Mouse (Mus musculus): ENCODE measurements around the gene Slc2a3.
"Not testable (repeated sequence)": the region's sequence is repeated elsewhere in the genome, so short reads cannot be mapped to it uniquely, and the experiment has no call there.

Slc2a3 gene

DNA sequence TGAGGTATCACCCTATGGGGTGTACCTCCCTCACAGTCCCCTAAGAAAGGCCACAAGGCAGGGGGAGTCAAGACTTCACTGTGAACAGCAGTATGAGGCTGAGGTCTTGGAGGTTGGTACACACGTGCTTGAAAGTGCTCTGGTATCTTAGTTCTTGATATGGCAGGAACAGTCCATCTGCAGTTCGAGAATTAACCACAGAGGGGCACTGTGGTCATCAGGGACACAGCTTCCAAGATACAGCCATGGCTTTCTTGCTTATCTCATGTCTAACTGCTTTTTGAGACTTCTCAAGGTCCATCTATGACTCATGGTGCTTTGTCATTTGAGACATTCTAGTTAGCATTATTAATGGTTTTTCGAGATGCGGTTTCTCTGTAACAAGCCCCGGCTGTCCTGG is 3.0 kb upstream of the Slc2a3 start:
- peak; percentile 81 for DNase-seq

DNA sequence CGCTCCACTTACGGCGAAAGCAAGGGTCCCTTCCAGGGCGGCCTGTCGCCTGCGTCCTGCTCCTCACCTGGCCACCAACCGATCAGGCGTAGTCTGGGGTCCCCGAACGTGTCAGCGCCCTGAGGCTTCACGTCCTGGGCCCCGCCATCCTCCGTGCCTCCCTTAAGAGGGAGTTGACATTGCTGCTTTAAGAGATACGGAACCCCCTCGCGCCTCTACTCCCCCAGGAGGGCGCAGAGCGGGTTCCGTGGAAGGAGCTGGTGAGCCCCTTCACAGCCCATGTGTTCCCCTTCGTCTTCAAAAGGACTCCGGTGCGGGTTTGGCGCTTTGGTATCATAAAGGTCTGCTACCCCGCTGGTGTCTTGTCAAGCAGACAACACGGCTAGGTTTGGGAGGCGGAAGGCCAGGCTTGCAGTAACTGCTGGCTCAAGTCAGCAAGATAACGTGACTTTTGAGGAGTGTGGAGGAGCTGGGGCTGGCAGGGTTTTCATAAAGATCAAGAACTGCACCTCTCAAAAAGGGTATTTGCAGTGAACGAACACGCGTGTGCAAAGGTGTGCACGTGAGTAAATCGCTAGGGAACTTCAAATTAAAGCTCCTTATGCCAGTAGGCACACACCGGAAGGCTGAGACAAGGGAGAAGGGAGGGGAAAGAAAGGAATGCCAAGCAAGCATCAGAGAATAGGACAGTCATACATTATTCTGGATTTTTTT is 518 bp upstream of the Slc2a3 start:
- DNase-seq = peak; percentile 42

DNA sequence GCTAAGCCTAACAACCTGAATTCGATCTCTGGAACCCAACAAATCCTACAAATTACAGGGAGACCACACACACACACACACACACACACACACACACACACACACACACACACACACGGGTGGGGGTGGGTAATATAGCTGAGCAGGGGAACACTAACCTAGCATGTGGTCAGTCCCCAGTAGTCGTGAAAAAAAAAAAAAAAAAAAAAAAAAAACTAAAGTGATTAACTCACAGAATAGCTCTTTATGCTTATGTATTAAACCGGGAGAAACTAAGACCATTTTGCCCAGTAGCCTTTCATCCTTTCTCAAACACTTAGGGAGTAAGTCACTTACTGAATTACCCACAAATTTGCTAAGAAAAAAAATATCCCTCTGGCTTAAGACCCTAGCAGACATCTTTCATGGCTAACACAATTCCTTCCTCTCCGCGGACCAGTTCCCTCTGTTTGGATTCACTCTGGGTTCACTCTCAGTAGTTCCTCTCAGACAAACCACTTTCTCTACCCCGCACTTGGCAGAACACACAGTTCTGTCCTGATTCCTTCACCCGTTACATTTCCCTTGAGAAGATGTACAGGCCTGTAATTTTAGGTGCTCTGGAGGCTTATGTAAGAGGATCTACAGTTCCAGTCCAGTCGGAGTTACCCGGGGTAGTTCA is 670 bp downstream of the Slc2a3 start:
- DNase-seq = peak; percentile 84

DNA sequence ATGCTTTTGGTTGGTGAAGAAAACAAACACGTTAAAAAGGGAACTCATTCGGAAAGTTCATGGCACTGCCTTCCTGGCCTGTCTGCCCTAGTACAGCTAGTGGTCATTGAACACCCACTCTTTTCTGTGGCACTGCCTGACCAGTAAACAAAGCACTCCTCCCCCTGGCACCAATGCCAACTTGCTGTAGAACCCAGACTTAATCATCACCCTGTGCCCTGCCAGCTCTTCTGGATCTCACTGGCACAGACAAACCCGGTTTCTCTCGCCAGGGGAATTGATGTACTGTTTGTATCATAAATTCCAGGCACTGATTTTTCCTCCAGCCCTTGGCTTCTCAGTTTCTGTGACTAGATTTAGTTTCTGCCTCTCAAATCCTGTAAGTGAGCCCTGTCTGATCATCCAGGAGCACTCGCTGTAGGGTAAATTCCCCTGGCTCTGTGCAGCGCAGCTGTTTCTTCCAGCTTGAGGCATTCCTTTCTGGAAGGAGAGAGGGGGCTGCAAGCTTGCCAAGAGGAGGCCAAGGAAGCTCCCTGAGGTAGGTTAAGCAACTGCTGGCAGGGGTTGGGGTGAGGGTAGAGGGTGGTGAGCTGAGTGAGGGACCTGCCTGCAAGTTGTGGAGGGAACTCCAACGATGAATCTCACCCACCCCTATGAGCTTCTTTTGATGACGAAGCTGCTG is 6.0 kb downstream of the Slc2a3 start:
- DNase-seq = peak; percentile 32

DNA sequence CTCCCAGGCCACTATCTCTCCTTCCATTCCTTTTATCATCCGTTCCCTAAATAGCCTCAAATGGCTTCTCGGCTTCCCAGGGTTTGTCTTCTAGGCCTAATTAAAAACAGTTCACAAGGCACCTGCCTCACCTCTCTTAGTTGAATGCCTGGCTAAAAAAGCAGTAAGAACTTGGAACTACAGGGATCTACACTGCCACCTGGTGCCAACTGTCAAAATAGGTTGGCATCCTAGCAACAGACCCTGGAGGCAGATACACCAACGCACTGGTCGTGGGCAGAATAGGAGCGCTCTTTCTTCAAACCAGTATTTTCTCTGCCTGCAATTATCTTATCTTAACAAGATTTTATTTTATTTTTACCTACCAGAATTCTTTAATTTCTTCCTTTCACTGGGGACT is 15.2 kb downstream of the Slc2a3 start:
- DNase-seq = peak; percentile 84

DNA sequence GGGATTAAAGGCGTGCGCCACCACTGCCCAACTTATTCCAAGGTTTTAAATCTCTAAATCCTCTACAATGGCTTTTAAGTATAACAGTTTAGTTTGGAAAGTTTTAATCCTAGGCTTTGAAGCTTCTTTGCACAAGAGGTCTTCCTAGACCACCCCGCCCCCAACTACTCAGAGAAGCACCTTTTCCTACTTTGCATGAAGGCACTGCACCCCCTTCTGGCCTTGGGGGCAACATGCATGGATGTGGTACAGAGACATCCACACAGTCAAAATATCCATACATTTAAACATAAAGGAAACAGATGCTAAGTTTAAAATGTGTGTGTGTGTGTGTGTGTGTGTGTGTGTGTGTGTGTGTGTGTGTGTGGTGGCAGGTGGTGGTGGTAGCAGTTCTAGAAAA is 16.6 kb downstream of the Slc2a3 start:
- peak; percentile 35 for DNase-seq

DNA sequence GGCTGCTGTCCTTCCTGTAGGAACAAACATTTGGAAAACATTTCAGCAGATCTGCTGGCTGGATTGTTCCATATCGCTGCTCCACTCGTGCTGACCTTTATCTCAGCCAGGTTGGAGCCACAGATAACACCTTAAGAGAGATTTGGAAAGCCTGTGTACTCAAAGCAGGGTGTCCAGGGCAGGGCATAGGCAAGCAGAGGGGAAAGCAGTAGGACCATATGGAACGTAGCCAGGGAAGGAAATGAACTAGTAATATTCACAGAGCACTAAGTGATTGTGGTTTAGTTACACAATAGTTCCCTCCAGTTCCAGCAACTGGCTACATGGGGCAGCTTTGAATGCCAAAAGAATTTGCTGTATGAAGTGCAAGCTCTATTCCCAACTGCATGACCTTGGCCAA is 19.3 kb downstream of the Slc2a3 start:
- DNase-seq = no peak

DNA sequence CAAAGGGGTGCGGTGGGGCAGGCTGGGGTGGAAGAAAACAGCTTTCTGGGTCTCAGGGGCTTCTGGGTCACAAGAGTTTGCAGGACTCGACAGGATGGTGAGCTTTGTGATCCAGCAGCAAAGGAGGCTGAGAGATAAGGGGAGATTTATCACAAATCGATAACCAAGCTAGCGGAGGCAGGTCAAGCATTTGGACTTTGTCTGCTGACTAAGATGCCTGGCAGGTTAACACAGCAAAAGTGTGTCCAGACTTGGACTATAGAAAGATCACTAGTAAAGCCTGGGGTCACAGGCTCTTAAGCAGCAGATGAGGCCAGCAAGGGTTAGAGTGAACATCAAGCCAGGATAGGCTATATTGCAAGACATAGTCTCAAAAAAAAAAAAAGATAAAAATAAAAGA is 20.3 kb downstream of the Slc2a3 start:
- no peak for DNase-seq

DNA sequence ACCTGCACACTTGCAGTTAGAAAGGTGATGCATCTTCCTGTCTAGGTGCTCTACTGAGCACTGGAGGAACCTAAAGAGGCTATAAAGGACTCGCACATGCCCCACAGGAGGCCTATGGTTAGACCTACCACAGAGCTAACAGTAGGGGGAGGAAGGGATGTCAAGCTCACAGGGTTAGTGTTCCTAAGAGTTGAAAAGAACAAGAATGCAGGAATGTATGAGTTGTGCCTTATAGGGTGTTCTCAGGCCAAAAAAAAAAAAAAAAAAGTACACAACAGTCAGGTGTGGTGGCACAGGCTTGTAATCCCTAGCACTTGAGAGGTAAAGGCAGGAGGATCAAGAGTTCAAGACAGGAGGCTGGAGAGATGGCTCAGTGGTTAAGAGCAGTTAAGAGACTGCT is 21.5 kb downstream of the Slc2a3 start:
- no peak for DNase-seq

DNA sequence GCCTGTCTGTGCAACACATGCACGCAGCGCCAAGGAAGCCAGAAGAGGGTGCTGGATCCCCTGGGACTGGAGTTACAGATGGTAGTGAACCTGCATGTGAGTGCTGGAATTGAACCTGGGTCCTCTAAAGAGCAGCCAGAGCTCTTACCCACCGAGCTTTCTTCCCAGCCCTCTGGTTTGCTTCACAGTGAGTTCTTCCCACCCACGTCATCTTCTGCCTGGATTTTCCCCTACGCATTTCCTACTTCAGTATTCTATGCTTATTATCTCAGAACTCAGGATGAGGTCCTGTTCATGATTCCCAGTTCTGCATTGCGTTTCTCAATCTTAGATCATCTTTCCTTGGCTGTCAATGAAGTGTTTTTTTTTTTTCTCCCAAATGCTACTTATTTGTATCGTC is 25.4 kb downstream of the Slc2a3 start:
- DNase-seq = peak; percentile 43

DNA sequence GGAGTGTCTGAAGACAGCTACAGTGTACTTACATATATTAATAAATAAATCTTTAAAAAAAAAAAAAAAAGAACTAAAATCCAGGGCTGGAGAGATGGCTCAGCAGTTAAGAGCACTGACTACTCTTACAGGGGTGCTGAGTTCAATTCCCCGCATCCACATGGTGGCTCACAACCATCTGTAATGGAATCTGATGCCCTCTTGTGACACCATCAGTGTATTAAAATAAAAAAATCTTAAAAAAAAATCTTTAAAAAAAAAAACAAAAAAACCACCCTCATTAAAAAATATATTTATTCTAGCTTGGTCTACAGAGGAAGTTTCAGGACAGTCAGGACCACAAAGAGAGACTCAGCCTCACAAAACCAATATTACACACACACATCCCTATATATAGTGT is 27.1 kb downstream of the Slc2a3 start:
- DNase-seq = no peak

DNA sequence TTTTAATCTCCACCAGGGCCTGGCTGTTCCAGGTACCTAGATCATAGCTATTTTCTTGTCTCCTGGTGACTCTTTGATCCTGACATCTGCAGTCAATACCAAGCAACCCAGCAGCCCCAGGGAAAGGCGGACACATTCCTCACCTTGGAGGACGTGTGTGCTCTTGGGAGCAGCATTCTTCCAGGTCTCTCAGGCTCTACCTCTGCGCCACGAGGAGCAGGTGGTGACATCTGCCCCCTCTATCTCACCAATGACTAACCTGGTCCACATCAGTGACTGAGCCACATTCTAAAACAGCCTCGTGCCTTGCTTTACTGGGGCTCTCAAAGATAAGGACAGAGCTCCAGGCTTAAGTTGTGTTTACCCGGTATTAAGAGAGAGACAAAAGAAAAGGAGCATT is 28.7 kb downstream of the Slc2a3 start:
- DNase-seq = no peak

DNA sequence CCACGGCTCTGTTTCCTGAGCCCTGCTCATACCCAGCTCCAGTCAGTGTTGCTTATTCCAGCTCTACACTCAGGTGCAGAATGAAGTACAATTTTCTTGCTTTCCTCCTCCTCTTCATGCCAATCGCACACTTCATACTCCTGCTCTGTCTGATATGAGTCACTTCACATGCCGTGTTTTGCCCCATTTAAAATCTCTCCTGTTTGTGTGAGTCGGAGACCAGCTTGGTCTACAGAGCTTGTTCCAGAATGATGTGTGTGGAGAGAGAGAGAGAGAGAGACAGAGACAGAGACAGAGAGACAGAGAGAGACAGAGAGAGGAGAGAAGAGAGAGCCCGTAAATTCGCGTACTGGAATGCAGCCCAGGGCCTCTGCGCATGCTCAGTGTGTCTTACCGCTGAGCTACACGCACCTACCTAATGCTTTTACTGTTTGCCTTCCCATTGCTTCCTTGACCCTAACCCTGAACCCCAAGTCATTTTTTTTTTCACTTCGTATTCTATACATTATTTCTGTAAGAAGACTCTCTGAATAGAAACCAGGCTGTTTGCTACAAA is 30.6 kb downstream of the Slc2a3 start:
- peak; percentile 39 for DNase-seq

DNA sequence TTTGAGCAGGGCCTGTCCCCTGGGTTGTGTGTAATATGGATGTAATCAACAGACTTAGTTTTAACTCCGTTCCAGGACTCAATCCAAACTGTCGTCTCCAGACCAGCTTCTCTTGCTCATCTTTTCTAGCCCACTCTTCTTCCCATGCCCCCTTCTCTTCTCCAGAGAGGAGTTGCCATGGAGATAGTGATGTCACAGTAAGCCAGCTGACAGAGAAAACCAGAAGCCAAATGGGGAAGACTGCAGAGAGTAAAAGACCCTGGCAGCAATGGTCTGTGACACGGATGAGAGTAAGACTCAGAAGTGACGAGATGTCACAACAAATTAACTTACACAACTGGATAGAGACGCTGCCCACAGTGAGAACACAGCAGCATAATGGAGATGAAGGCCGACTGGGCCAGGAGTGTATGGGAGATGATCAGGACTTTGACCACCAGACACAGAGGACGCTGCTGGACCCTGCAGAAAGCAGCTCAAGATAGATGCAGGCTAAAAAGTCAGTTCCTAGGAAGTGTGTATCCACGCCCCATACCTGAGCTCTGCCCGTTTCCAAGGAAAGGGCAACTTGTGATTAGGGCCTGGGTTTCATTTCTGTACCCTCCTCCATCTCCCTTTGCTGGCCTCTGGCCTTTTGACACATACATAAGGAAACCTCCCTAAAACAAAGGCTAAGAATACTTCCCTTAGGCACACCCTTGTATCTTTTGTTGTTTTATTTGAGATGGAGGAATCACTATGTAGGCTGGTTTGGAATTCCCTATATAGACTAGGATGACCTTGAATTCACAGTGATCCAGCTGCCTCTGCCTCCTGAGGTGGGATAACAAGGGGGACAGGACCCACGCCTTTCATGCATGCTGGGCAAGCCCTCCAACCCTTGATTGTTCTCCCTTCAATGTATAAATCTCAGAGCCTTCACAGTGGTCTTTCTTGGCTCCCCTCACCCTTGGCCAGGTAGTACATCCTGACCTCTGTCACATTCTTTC is 31.4 kb downstream of the Slc2a3 start:
- DNase-seq = peak; percentile 43

DNA sequence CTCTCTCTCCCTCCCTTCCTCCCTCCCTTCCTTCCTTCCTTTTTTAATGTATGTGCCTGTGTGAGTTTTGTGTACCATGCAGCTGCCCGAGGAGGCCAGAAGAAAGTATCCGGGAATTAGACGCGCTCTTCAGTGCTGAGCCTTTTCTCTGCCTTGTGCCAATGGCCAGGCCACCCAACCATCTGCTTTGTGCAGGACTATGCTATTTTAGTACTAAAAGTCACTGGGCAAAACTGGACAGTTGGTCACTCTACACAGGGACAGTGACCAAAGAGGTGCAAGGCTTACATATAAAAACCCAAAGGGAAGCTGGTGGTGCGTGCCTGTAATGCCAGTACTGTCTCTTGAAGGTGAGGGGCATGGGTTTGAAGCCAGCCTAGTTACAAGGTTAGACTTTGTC is 33.2 kb downstream of the Slc2a3 start:
- DNase-seq = no peak

DNA sequence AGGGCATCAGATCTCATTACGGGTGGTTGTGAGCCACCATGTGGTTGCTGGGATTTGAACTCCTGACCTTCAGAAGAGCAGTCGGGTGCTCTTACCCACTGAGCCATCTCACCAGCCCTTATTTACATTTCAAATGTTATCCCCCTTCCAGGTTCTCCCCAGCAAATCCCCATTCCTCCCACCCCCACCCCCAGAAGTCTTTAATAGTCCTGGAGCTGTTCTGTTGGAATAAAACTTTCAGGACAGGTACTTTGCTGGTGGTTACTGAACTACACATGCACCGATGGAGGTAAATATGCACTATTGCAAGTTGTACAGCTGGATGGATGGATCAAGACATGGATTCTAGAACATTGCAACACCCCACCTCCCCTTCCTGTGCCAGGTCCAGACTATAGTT is 34.4 kb downstream of the Slc2a3 start:
- DNase-seq = not testable (repeated sequence)

DNA sequence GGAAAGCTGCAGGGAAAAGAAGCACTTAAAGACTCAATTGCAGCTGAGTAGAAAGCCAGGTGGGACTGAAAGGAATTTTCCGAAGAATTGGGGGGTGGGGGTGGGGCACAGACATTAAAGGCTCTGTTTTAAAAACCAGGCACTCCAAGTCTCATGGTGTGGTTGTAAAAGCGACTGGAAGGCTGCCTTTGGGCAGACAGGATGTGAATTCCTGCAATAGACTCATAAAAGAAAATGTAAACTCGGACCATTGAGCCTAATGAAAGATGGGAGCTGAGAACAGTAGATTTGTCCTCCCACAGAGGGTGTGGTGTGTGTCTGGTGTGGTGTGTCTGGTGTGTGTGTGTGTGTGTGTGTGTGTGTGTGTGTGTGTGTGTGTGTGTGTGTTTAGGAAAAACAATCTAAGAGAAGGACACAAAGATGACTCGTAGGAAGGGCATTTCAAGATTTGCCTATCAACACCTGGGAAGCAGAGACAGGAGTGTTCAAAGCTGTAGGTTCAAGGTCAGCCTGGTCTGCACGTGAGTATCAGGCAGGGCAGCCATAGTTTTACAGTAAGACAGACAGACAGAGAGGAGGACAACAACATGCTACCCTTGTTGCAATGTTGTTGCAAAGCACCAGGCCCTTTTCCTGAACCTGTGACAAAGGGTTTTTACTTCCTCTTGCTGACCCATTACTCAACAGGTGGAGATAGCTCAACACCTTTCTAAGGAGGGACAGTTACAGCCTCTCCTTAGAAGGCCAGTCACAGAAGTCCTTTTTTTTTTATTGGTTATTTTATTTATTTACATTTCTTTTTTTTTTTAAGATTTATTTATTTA is 35.1 kb downstream of the Slc2a3 start:
- no peak for DNase-seq

DNA sequence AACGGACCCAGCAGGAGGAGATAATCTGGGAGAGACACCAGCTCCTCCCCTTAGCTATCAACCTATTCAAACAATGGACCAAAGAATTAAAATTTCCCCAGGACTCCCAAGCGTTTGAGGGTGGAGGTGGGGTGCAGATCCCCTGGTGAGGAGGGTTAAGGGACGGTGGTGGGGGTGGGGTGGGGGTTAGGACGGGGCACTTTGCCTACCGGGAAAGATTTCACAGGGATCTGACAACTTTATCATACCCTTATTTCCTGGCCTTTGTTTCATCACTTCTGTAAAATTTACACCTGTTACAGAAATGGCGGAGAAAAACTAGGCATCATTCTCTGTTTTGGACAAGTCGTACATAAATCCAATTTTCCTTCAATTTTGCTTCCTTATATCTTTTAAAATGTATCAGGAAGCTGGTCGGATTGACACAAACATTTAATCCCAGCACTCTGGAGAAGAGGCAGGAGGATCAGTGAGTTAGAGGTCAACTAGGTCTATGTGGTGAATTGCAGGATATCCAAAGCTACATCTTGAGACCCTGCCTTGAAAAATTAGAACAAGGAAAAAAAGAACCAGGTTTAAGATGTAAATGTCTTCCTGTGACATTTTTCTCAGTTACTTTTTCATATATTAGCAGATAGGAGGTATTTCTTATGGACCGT is 36.0 kb downstream of the Slc2a3 start:
- no peak for DNase-seq

DNA sequence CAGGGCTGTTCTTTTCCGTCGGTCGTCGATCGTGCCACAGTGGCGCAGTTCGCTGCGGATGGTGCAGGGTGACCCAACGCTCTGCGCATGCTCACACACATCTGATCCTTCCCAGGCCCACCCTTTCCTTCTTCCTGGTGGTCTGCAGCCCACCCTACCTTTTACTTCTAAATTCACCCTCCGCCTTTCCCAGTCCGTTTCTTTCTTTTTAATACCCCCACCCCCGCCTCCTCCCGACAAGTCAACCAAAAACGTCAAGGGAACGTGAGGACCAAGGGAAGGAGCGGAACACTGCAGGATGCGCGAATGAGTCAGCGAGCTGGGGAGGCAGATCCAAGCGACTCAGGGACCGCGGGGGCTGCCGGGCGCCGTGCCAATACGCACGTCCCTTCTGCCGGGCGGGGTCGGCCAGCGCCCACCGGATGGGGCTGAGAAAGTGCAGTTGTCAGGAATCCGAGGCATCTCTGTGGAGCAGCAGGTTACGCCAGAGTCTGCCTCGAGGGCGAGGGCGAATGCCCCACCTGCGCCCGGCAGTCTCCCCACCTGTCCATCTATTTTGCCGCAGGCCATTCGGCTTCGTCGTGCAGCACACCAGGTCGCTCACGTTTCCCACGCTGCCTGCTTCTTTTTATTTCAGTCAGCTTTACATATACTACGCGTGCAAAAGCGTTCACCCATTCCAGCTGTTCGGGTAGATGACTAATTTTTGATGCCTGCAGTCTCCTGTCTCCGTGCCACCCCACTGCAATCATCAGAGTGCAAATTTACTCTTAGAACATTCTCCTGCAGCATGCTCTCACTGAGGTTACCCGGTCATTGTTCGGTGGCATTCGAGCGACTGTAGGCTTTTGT is 36.8 kb downstream of the Slc2a3 start:
- DNase-seq = peak; percentile 82

DNA sequence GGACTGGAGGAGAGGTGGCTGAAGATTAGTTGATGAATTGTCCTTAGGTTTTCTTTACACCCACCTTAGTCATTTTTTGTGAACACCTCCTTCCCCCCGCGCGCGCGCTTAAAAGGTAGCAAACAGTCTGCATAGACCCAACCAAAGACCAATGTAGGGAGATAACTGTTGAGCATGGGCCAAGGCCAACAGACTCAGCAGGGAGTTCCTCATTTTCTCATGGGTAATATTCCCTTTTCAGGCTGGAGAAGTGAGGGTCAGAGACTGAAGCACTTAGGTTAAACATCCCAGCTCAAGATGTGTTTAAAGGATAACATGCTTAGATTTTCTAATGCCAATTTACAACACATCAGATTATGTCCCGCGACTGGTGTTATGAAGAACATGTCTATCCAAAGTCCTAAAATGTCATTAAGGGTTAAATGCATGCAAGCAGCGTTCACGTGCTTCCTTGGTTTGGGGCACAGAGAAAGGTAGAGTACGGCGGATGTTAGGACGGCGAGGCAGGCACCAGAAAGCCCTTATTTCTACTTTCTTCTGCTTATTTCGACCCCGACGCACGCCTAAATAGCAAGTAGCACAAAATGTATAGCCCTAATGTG is 37.5 kb downstream of the Slc2a3 start:
- DNase-seq = no peak

Data from right cerebral cortex, adult 18-20 months (tissue).